Mouse (Mus musculus) left cerebral cortex, postnatal 36 days (tissue): Measurements from ENCODE around the gene Supt16. TPM values are rescaled to one million over a fixed set of nuclear protein-coding genes. Genes with fewer than 3 reads are reported as not detected.

Experiments
- DNase-seq, 2 experiments: peaks; one replicate each; pipeline ENCODE4 v3.0.0; 2021 to 2022; ENCODE audit warnings: low spot score in 2 of 2, mixed read lengths in 1 of 2
- intact Hi-C: fragments of 180-260 bp; cut with DNase I; formaldehyde crosslinking; loops from one replicate; pipeline ENCODE4 v1.15.1; 2025
- total RNA-seq, 2 experiments: library from RNA; stranded (reverse); gene quantifications; 2 replicates each; pipeline ENCODE4 v1.2.3; 2021

The Supt16 gene
- total RNA-seq: 10 to 100 TPM; 50.8 to 51.3 TPM

DNA sequence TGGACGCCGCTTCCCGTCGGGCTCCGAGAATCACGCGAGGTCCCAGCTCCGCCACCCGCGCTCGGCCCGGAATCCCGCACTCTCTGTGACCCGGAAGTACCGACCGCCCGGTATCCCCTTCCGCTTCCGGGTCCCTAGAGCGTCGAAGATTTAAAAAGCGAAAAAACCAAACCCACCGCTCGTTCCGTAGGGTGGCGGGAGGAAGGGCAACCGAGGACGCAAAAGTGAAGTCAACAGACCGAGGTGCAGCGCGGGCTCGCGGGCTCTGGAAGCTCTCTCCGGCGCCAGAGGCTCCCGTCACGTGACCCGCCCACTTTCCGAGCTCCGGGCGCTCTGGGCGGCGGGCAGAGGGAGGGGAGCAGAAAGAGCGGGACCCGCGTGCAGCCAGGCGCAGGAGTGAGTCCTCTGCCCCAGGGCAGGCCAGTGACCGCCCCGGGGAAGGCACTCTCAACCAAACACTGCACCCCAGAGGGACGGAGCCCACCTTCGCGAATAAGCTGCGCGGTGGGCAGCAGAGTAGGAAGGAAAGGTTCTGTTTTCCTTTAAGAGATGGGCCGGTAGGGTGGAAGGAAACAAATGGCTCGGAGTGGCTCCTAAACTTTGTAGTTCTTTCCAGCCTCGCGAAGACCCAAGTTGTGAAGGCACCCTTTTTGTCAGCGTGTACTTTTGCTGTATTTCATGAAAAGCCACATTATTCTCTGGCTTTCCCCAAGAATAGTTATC, at the start of gene Supt16:
Supt16 (minus strand) TSS at position 261 of the 723 bp plus-strand sequence.
- intact Hi-C loops: loop anchor here (5.0 to 10.0 kb wide), 2 partner anchors 75 to 293 kb away; no protein-coding TSS in a partner anchor

DNA sequence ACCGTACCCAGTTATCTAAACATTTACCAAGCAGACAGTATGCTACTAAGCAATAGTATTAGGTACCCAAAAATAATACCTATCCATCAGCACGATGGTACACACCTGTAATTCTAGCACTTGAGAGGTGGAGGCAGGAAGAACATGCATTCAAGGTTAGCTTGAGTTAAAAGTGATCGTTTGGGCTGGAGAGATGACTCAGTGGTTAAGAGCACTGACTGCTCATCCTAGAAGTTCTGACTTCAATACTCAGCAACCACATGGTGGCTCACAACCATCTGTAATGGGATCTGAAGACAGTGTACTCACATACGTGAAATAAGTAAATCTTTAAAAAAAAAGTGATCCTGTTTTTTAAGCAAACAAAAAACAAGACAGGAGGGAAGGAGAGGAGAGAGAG, 48.9 kb upstream of the Supt16 start:
- intact Hi-C loops: no loop called here
- DNase-seq: no peak

More for the DNA sequence above, at the start of gene Supt16:
- peak; percentile 86 for DNase-seq

DNA sequence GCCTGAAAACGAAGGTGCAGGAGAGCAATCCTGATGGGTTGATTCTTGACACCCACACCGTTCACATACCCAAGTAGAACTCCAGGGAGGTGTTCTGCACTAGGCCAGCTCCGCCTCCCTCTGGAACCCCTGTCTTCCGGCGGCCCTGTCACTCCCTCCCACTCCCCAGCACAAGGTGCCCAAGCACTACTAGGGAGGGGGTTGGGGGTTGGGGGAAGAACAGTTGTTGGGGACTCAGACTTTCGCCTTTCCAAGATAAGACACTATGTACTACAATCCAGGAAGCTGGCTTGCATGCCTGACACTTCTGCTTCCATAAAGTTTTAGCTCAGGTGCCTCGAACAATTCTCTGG, 47.5 kb upstream of the Supt16 start:
- no peak for DNase-seq
- intact Hi-C loops: no loop called here

DNA sequence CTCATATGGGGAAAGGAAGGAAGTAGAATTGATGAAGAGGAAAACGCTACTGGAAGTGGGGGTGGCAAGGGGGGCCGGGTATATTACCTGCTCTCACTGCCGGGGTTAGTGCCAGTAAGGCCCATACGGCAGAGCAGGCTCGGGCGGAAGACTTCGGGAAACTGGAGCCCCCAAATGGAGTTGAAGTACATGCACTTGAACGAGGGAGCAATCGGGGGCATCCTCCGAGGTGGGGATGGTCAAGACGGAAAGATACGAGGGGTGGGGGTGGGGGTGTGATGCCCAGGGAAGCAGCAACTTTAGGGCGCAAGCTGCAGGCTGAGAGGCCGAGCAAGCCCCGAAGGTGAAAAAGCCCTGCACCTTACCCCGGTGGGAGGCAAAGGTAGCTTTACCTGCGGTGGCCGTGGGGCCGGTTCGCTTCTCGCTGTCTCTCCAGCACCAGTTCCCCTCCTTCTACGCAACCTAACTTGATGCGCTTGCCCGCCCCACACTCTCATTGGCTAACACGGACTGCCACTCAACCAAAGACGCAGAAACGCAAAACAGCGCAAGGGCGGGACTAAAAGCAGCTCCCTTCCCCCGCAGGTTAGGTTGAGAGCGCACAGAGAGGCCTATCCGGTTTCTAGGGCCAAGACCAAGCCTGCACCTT, 46.9 kb upstream of the Supt16 start:
- intact Hi-C loops: no loop called here
- peak; percentile 97 to 98 for DNase-seq

DNA sequence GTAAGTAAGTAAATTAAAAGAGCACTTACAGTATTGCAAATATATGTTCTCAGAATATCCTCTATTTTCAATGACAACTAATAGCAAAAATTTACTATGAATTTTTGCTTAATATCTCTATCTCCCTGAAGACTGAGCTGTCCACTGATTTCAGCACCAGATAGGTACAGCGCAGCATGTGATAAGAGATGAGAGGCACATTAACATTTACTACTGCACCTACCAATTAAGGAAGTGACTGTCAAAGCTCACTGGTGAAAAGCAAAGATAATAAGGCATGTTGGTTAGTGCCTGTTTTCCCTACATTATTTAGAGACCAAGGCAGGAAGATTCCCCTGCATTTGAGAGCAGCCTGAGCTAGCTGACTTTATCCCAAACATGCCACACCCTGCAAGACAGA, 39.0 kb upstream of the Supt16 start:
- intact Hi-C loops: no loop called here

DNA sequence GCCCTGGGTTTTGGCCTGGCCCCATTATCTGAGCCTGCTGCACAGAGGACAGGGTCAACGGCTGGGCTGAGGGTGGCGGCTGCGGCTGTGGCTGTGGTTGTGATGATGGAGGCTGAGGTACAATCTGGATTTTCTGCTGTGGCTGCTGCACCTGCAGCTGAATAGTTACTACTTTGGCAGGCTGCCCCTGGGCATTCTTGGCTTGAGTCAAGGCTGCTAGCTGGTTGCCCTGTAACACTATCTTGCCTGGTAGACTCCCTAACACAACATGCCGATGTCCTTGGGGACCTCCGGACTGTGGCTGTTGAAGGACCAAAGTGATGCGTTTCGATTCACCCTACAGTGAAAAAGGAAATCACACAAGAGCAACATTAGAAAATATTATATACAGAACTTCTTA, 37.9 kb upstream of the Supt16 start:
- intact Hi-C loops: no loop called here
- no peak for DNase-seq

More for the DNA sequence above, 39.0 kb upstream of the Supt16 start:
- no peak for DNase-seq

DNA sequence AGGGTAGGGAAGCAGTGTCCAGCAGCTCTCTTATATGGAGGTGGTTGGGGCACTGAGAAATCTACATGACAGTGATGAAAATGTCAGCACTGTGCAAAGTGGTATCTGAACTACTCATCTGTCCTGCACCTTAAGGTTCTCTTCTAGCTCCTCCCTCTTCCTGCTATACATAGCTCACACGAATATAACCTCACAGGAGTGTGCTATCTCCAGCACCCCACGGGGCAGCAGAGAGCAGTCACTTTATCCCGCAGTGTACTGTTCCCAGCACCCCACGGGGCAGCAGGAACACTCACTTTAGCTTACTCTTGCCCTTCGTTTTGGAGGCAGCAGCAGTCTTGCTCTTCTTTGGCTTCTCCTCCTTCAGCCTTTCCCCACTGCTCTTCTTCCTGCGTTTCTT, 35.0 kb upstream of the Supt16 start:
- no peak for DNase-seq
- intact Hi-C loops: no loop called here

DNA sequence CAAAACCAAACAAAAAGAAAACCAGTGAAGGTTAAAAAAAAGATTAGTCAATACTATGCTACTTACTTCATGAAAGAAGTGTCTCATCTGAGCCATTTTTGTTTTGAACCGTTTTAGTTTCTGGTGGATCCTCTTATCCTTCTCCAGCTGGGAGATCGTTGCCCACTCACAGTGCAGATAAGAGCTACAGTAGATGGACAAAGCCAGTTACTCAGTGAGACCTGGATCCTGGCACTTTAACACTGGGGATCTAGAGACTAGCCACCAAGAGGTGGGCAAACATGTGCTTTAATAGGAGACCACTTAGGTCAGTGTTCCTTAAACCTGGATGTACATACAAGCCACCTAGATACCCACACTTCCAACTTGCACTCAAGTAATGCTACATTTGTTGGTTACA, 28.8 kb upstream of the Supt16 start:
- intact Hi-C loops: no loop called here
- no peak for DNase-seq

DNA sequence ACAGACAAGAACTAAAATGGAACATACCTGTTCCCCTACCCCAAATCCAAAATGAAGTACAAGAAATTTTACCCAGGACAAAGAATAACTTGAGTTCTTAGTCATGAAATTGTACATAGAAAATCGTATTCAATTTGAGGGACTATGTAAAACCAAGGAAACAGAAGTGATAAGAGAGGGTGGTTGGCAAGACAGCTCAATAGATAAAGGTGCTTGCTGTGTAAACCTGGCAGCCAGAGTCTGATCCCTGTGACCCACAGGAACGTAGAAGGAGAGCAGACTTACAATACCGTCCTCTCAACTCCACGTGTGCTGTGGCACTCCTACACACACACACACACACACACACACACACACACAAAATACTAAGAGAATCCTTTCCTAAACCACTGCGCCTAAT, 20.0 kb upstream of the Supt16 start:
- no peak for DNase-seq
- intact Hi-C loops: no loop called here

DNA sequence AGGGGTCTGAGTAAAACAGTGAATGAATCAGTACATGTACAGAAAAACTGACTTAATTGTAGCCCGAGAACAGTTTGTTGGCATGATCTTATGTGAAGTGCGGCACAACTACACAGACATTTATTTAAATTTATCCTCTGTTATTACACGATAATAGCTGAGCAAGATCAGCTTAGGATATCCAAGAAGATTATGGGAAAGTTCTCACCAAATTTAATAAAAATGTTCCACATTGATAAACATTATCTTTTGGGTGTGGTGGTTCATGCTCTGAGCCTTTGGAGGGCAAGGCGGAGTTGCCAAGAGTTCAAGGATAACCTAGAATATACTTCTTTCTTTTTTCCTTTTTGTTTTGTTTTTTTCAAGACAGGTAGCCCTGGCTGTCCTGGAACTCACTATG, 2.2 kb upstream of the Supt16 start:
- intact Hi-C loops: loop anchor here (5.0 to 10.0 kb wide), 2 partner anchors 77 to 295 kb away; no protein-coding TSS in a partner anchor
- no peak for DNase-seq

DNA sequence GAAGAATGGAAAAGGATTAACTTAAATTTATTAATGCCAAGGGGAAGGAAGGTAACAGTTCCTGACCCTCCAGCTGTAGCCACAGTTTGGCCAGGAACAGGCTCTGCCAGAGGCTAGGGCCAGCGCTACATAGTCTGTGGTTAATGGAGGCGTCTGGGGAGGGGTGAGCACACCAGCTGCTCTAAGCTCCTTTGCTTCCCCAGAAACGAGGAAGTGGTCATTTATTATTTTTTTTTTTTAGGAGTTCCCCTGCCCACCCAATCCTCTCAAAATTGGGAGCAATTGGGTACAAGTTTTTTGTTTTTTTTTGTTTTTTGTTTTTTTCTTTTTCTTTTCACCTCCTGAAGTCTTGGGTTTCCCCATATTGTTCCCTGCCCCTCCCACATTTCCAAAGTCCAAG, 925 bp upstream of the Supt16 start:
- DNase-seq: no peak
- intact Hi-C loops: loop anchor here (5.0 to 10.0 kb wide), 2 partner anchors 76 to 293 kb away; no protein-coding TSS in a partner anchor

DNA sequence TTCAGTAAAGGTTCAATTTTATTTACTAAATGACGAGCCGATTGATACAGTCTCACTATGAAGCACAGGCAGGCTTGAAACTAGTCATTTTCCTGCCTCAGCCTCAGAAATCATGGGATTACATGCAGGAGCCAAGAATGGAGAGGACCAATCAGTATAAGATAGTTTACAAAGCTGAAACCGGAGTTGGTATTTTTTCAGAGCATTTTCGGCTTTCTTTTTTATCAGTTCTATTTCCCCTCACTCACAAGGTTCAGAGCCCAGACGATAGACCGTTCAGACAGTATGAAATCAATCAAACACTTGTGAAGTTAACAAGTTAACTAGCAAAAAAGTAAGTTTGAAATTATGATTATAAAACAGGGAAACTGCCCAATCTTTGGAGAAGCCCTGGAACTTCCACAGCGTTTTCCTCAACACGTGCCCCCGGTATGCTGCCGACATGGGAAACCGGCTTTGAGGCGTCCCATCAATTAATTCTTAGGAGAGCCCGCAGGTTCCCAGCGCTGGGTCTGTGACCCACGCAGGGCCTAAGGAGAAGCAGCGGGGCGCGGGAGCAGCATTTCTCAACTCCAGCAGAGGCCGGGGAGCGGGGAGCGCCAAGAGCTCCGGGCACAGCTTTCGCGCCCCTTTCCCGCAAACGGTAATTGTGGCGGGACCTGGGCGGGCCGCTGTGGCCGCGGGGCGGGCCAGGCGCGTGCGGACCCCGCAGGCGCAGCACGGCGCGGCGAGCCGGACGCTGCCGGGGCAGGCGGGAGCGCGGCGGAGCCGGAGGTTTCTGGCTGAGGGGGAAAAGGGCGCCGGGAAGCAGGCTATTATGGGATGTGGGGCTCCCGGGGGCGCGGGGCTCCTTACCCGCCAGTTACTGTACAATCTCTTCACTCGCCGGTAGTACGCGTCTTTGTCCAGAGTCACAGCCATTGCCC, 723 bp downstream of the Supt16 start:
- no peak for DNase-seq
- intact Hi-C loops: loop anchor here (5.0 to 10.0 kb wide), 2 partner anchors 74 to 292 kb away; no protein-coding TSS in a partner anchor

DNA sequence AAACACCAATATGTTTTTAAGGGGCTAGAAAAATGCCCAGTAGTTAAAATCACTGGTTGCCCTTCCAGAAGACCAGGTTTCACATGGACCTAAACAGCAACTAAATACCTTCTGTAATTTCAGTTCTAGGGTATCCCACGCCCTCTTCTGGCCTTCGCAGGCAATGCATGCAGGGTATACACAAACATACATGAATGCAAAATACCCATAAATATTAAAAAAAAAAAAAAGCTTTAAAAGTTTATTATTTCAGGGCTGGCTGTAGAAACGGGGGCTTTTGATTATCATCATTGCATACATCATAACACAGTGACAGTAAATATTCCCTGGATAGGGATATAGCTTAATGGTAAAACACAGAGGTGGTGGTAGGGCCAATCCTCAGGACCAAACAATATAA, 1.5 kb downstream of the Supt16 start:
- DNase-seq: no peak
- intact Hi-C loops: loop anchor here (5.0 to 10.0 kb wide), 2 partner anchors 73 to 291 kb away; no protein-coding TSS in a partner anchor

DNA sequence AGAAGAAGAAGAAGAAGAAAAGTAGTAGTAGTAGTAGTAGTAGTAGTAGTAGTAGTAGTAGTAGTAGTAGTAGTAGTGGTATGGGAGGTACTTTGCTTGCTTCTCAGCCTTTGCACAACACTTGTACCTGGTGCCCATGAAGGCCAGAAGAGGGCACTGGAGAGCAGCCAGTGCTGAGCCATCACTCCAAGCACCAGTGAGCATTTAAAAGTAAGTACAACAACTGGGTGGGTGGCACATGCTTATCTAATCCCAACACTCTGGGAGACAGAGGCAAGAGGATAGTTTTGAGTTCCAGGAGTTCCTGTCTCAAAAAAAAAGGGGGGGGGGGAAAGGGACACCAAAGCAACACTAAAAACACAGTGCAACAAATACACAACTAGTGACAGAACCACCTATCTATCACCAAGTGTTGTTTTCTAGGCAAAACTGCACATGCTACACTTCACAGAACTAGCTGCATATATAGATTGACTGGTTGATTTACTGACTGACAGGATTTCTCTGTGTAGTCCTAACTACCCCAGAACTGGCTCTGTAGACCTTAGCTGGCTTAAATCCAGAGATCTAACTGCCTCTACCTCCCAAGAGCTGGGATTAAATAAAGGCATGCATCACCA, 6.4 kb downstream of the Supt16 start:
- intact Hi-C loops: loop anchor here (10.0 kb wide), 1 partner anchor 286 kb away; no protein-coding TSS in a partner anchor
- no peak for DNase-seq

DNA sequence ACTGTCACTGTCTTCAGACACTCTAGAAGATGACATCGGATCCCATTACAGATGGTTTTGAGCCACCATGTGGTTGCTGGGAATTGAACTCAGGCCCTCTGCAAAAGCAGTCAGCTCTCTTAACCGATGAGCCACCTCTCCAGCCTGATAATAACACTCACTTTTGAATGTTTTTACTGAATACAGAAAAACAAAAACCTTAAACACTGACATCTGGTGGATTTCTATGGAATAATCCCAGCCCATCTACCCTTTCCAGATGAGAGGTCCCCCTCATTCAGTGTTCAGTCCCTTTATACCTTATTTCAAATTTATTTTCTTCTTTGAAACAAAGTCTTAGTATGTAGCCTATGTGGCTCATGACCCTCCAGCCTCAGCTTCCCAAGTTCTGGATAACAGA, 7.7 kb downstream of the Supt16 start:
- intact Hi-C loops: no loop called here
- no peak for DNase-seq

DNA sequence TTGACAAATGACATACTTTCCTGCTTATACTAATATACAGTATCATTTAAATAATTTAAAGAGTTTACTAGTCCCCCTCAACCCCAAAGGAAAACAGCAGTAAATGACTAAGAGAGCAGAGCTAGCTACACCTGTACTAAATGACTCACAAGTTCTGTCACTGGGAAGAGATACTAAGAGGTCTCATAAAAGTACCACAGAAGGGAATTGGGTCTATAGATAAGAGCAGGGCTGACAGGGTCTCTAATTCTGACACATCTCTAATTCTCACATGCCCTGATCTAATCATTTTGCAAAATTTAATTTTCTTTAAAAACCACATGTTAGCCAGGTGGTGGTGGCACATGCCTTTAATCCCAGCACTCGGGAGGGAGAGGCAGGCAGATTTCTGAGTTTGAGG, 8.4 kb downstream of the Supt16 start:
- no peak for DNase-seq
- intact Hi-C loops: no loop called here

DNA sequence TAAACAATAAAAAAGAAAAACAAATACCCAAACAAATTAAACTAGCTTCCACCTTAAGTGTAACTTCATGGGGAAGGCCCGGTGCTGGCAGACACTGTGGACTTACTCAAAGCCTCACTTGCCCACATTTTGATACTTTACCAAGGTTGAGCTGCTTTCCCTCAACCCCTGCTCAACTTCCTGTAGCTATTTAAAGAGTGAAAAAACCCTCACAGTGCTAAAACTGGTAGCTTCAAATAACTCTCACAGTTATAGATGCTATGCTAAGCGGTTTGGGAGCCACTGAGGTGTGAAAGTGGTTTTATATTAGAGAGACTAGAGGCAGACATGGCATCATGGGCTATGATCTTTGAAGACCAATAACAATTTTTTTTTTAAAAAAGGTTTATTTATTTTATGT, 30.6 kb downstream of the Supt16 start:
- DNase-seq: no peak
- intact Hi-C loops: loop anchor here (5.0 kb wide), 1 partner anchor 44 kb away; no protein-coding TSS in a partner anchor

DNA sequence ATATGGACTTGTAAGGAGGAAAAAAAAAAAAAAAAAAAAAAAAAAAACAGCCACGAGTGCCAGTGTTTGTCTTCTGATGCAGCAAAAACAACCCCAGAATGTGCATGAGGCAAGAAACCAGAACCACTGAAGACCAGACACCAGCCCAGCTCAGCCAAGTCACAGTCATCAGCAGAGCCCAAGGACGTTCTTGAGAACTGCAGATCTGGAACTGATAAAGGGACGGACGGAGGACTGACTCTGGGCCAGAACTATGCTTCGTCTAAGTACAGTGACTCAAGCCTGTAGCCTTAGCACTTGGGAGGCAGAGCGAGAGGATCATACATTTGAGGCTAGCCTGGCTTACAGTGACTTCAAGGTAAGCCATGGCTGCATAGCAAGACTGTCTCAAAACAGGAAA, 36.3 kb downstream of the Supt16 start:
- DNase-seq: no peak
- intact Hi-C loops: no loop called here

DNA sequence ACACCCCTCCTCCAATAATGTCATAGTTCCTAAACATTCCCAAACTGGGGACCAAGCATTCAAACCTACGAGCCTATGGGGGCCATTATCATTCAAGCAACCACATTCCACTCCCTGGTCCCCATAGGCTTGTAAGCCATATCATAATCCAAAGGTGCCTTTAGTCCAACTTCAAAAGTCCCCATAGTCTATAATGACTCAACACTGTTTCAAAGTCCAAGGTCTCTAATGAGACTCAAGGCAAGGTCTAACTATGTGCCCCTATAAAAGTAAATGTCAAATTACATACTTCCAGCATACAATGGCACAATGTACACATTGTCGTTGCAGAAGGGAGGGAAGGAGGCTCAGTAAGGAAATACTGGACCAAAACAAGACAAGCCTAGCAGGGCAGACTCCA, 42.2 kb downstream of the Supt16 start:
- intact Hi-C loops: no loop called here
- no peak for DNase-seq

DNA sequence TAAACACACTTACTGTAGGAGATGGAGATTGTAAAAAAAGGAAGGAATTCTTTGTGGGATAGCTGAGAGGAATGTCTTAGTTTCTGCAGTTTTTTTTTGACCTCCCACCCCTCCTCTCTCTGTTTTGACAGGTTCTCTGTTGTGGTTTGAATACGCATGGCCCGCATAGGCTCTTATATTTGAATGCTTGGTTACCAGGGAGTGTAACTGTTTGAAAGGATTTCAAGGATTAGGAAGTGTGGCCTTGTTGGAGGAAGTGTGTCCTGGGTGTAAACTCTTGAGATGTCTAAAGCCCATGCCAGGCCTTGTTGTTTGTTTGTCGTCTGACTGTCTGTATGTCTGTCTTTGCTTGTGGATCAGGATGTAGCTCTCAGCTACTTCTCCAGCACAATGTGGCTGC, 44.6 kb downstream of the Supt16 start:
- intact Hi-C loops: no loop called here
- no peak for DNase-seq
